Mouse (Mus musculus): ENCODE measurements around the gene AL731706.1.

DNA sequence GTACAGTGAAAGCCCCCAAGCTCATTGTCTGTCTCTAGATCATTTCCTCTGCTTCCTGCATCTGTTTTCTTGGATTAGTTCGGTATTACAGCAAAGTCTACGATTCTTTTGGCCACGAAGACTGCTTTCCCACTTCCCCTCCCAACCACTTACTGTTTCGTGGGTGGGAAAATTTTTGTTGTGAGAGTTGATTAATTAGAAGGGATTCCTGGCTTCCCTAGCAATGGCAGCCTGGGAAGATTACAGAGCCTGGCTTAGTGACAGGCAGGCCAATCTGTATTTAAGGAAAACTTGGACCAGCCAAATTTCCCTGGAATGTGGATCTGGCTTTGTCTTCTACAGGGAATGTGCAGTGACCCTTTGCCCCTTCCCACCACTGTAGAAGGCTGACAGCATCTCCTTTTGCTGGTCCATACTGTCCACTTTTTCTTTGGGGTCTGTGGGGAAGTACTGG, 20.8 kb upstream of the AL731706.1 start:
- TF ChIP-seq POLR2A (IDR thresholded peaks at IDR 0.05; ENCODE audit: borderline replicate concordance, low read depth, low read length) (no peak), CTCF (IDR thresholded peaks at IDR 0.05; ENCODE audit: low read depth, low read length) (no peak)
